In genomic region chr7:44854356-44855031, GRCm38 (mm10) we compare ENCODE assay signal across 8 mouse cellular contexts. TPM values are rescaled to one million over a fixed set of nuclear protein-coding genes. Genes with fewer than 3 reads are reported as not detected.
DNase-seq lines count a peak whose midpoint lies in the region; ATAC-seq and TF ChIP-seq lines count a peak whose summit lies in the region.

No protein-coding gene starts in this region.

- H3K4me1 ChIP-seq in intestine, postnatal 0 days (replicated peaks; ENCODE audit: control insufficient read depth, insufficient read depth, low read length): peaks cover 7% of the 10 kb centered on the region
- H3K4me1 ChIP-seq in midbrain, embryonic 16.5 days (ENCODE audit: control insufficient read depth, insufficient read depth, low read length): peaks cover 36% of the 10 kb centered on the region

- peak overlapping the region; percentile 99 for H3K27ac ChIP-seq in intestine, postnatal 0 days (ENCODE audit: low read depth, low read length)
- H3K27ac ChIP-seq in midbrain, embryonic 16.5 days (ENCODE audit: low read length): peak overlapping the region; percentile 76

- 2% methylated on average over 45 of the region's 45 CpGs for WGBS in intestine, postnatal 0 days
- 2% methylated on average over 45 of the region's 45 CpGs for WGBS in midbrain, embryonic 16.5 days

- H3K4me2 ChIP-seq in intestine, postnatal 0 days (replicated peaks; ENCODE audit: low read depth): peak overlapping the region; percentile 98
- H3K4me2 ChIP-seq in midbrain, embryonic 16.5 days (ENCODE audit: low read length): peak overlapping the region; percentile 63

- H3K4me3 ChIP-seq in intestine, postnatal 0 days (ENCODE audit: low read depth, low read length): peak overlapping the region; percentile 60
- H3K4me3 ChIP-seq in midbrain, embryonic 16.5 days (ENCODE audit: low read depth, low read length): peak overlapping the region; percentile 41

- TF ChIP-seq CTCF in intestine, postnatal 0 days (IDR thresholded peaks at IDR 0.05; ENCODE audit: low read depth): no peak; the same call in 1 of the 2 replicates

- peak; percentile 61 to 68 for DNase-seq in left cerebral cortex, adult 18-20 months (ENCODE audit: low spot score in 2 of 2)
- DNase-seq in left cerebral cortex, adult 11 months (ENCODE audit: low spot score): no peak
- peak; percentile 88 for DNase-seq in embryo, embryonic 11 days
- DNase-seq in heart, adult 11 months: peak; percentile 99
- DNase-seq in liver: peak; percentile 93
- DNase-seq in spleen, adult 18-20 months: peak; percentile 77 to 81

- peak overlapping the region; percentile 71 for H3K9ac ChIP-seq in intestine, postnatal 0 days (ENCODE audit: low read depth, low read length)
- peak overlapping the region; percentile 58 for H3K9ac ChIP-seq in midbrain, embryonic 16.5 days (ENCODE audit: low read depth, low read length)

- H3K9me3 ChIP-seq in intestine, postnatal 0 days (ENCODE audit: control insufficient read depth): no peaks in the 10 kb centered on the region
- no peaks in the 10 kb centered on the region for H3K9me3 ChIP-seq in midbrain, embryonic 16.5 days (replicated peaks; ENCODE audit: control insufficient read depth, low read length, poor library complexity, severe bottlenecking)

- no peaks in the 10 kb centered on the region for H3K27me3 ChIP-seq in intestine, postnatal 0 days (replicated peaks; ENCODE audit: control insufficient read depth, insufficient read depth, low read length)
- no peaks in the 10 kb centered on the region for H3K27me3 ChIP-seq in midbrain, embryonic 16.5 days (ENCODE audit: control insufficient read depth, insufficient read depth, low read depth, low read length)

- peak; percentile 84 for ATAC-seq in intestine, postnatal 0 days
- ATAC-seq in midbrain, embryonic 16.5 days: no peak

- H3K36me3 ChIP-seq in intestine, postnatal 0 days (ENCODE audit: control insufficient read depth, insufficient read depth): peaks cover 8% of the 10 kb centered on the region; the same call in 1 of the 2 replicates
- peaks cover 6% of the 10 kb centered on the region; the same call in 1 of the 2 replicates for H3K36me3 ChIP-seq in midbrain, embryonic 16.5 days (ENCODE audit: control insufficient read depth, insufficient read depth, low read length)

RNA-seq across cellular contexts. Expression of gene Pnkp, which starts 2.4 kb away (rescaled TPM):
- total RNA-seq in left cerebral cortex, adult 18-20 months (2021): 10 to 100 TPM; 27.1 to 27.7 TPM
- 27.7 and 32.0 TPM in 2 replicates for polyA plus RNA-seq in intestine, postnatal 0 days (2015; fragmentation: Nextera tagmentation; extraction: Ambion mirVana)
- polyA plus RNA-seq in midbrain, embryonic 16.5 days (2015; fragmentation: Nextera tagmentation; extraction: Ambion mirVana): 27.9 and 30.4 TPM in 2 replicates

RNA-seq across cellular contexts. Expression of gene Tbc1d17, which starts 5.6 kb away (rescaled TPM):
- total RNA-seq in left cerebral cortex, adult 18-20 months (2021): 10 to 100 TPM; 70.4 to 89.3 TPM
- 47.4 and 48.5 TPM in 2 replicates for polyA plus RNA-seq in intestine, postnatal 0 days (2015; fragmentation: Nextera tagmentation; extraction: Ambion mirVana)
- 118 and 123 TPM in 2 replicates for polyA plus RNA-seq in midbrain, embryonic 16.5 days (2015; fragmentation: Nextera tagmentation; extraction: Ambion mirVana)

RNA-seq across cellular contexts. Expression of gene Akt1s1, which starts 5.7 kb away (rescaled TPM):
- 10 to 100 TPM; 67.9 to 70.1 TPM for total RNA-seq in left cerebral cortex, adult 18-20 months (2021)
- polyA plus RNA-seq in intestine, postnatal 0 days (2015; fragmentation: Nextera tagmentation; extraction: Ambion mirVana): 71.6 and 76.5 TPM in 2 replicates
- 82.2 and 83.2 TPM in 2 replicates for polyA plus RNA-seq in midbrain, embryonic 16.5 days (2015; fragmentation: Nextera tagmentation; extraction: Ambion mirVana)

RNA-seq across cellular contexts. Expression of gene Ptov1, which starts 15.1 kb away (rescaled TPM):
- total RNA-seq in left cerebral cortex, adult 18-20 months (2021): 100 to 1,000 TPM; 280 to 295 TPM
- 112 and 114 TPM in 2 replicates for polyA plus RNA-seq in intestine, postnatal 0 days (2015; fragmentation: Nextera tagmentation; extraction: Ambion mirVana)
- polyA plus RNA-seq in midbrain, embryonic 16.5 days (2015; fragmentation: Nextera tagmentation; extraction: Ambion mirVana): 419 and 448 TPM in 2 replicates

RNA-seq across cellular contexts. Expression of gene Med25, which starts 38.0 kb away (rescaled TPM):
- 10 to 100 TPM; 85.9 to 94.9 TPM for total RNA-seq in left cerebral cortex, adult 18-20 months (2021)
- polyA plus RNA-seq in intestine, postnatal 0 days (2015; fragmentation: Nextera tagmentation; extraction: Ambion mirVana): 60.0 and 62.9 TPM in 2 replicates
- 153 and 158 TPM in 2 replicates for polyA plus RNA-seq in midbrain, embryonic 16.5 days (2015; fragmentation: Nextera tagmentation; extraction: Ambion mirVana)
